Mouse (Mus musculus): ENCODE data around the gene Mthfd1l.

GRCm38 (mm10) chr10:3990295-3990883 lies 17.5 kb downstream of the Mthfd1l start:
- TF ChIP-seq POLR2A (IDR thresholded peaks at IDR 0.05; ENCODE audit: extremely low read depth, insufficient read depth, low read length) (no peak), CTCF (IDR thresholded peaks at IDR 0.05; ENCODE audit: extremely low read depth, insufficient read depth, low read length) (no peak)
